Mouse (Mus musculus): ENCODE measurements around the gene Utp14b.

Utp14b gene

DNA sequence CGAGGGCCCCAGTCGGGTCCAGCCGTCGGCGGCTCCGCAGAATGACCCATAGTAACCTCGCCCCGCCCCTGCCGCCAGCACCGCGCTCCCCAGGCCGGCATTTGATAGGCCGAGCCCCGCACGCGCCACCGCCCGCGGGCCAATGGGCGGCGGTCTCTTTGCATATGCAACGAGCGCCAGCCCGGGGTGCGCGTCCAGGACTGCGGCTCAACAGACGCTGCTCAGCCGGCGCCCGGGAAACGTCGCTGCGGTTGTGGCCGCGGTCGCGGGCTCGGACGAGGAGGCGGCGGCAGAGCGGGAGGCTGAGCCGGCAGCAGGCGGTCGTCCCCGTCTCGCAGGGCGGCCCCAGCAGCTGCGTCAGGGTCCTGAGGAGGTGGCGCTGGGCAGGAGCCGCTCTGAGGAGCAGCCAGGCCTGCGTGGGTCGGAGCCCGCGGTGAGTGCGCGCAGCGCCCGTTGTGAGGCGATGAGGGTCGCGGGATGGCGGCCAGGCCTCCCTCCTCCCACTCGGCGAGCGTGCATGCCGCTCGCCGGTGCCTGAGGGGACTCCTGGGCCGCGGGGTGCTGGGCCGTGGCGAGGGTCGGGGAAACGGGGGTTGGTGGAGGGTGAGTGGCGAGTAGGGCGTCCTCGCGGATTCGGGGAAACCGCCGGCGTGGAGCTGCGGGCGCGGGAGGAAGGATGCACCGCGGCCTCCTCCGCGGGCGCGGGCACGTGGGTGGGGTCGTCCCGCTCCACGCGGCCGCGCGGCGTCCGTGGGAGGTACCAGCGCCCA, at the start of gene Utp14b, which contains the start of gene Acsl3:
Gene Utp14b (plus strand): TSS at position 368 of the 770 bp plus-strand sequence.
Gene Acsl3 (plus strand): TSS at position 155 of the 770 bp plus-strand sequence.
- peak; percentile 94 for DNase-seq (ENCODE audit: low read depth, low spot score)
- Histone ChIP-seq H3K36me3 (ENCODE audit: control insufficient read depth, insufficient read depth, low read length, poor library complexity, severe bottlenecking) (no peaks in the 10 kb centered on the region), H3K27me3 (ENCODE audit: control insufficient read depth, insufficient read depth, low read length, poor library complexity, severe bottlenecking) (no peaks in the 10 kb centered on the region)

DNA sequence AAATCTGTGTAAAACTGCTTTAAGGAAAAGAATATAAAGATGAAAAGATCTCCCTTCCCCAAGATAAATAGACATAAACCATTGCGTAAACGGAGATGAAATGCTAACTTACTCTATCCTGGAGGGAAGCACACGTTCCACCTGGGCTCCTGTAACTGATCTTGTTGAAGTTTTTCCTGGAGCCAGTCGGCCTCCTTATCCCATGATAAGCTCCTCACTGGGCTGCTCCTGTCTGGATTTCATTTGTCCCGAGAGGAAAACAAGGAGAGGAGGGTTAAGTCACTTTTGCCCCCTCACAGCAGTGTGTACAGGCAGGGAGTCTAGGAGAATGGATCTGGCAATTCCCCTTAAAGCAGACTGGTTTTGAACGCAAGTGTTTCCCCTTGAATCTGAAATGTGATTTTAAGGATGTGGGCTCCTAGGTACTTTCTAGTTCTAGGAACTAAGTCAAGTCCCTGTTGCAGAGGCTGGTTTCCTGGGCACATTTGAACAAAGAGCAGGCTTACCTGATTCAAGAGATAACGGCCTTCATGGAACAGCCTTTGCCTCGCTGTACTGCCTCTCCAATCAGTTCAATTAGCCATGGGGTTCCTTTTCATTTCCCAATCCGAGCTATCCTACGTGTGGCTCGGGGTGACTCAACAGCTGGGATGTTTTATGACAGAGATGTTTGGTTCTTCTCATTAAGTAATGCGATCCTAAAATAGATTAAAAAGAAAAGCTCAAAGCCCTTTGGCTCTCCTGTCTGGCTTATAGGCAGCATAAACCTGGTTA, 48.5 kb upstream of the Utp14b start:
- Histone ChIP-seq H3K27me3 (ENCODE audit: control insufficient read depth, insufficient read depth, low read length, poor library complexity, severe bottlenecking) (no peaks in the 10 kb centered on the region), H3K36me3 (ENCODE audit: control insufficient read depth, insufficient read depth, low read length, poor library complexity, severe bottlenecking) (no peaks in the 10 kb centered on the region)
- DNase-seq (ENCODE audit: low read depth, low spot score) = no peak

DNA sequence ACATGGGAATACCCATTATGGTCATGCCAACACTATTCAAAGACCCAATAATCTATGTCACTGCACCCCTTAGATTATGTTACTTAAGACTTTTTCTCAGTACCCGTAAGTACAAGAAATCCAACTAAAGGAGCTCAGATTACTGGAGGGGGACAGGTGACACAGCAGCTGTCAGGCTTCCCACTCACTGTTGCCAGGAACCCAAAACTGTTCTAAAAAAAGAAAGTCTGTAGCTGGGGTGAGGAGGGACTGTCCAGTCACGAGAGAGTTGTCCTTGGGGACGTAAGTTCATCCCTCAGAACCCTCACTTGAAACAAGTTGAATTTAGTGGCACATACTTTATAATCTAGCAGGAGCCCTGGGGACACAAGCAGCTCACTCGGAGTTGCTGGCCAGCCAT, 46.8 kb upstream of the Utp14b start:
- Histone ChIP-seq H3K36me3 (ENCODE audit: control insufficient read depth, insufficient read depth, low read length, poor library complexity, severe bottlenecking) (no peaks in the 10 kb centered on the region), H3K27me3 (ENCODE audit: control insufficient read depth, insufficient read depth, low read length, poor library complexity, severe bottlenecking) (no peaks in the 10 kb centered on the region)
- DNase-seq (ENCODE audit: low read depth, low spot score) = no peak

DNA sequence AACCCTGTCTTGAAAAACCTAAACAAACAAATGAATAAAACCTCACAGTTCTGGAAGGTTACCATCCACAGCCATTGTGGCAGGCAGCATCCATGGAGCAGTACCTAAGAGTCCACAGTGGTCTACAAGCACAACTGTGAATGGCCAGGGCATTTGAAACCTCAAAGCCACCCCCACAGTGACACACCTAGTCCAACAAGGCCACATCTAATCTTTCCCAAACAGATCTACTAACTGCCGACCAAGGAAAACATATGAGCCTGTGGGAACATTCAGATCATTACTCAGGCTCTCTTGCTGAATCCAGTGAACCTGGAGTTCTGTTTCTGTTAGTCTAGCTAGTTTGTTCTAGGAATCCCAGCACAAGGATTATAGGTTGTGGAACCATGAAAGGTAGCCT, 44.9 kb upstream of the Utp14b start:
- no peak for DNase-seq (ENCODE audit: low read depth, low spot score)
- Histone ChIP-seq H3K36me3 (ENCODE audit: control insufficient read depth, insufficient read depth, low read length, poor library complexity, severe bottlenecking) (no peaks in the 10 kb centered on the region), H3K27me3 (ENCODE audit: control insufficient read depth, insufficient read depth, low read length, poor library complexity, severe bottlenecking) (no peaks in the 10 kb centered on the region)

DNA sequence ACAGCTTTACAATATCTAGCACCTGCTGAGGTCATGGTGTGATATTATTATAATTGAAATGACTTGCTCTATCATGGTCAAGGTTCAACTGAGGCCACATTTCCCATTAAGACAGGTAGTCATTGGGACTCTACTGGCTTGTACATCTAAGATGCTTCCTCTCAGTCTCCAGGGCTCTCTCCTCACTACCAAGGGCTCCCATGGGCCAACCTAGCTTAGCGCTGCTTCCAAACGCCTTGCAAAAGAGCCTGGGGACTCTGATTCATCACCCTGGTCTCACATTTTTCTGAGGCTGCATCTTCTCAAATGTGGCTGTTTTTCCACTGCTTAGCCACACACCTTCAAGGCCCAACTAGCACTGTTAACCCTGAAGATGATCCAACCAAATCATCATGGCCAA, 33.5 kb upstream of the Utp14b start:
- no peaks in the 10 kb centered on the region for H3K36me3 ChIP-seq (ENCODE audit: control insufficient read depth, insufficient read depth, low read length, poor library complexity, severe bottlenecking)
- no peak for DNase-seq (ENCODE audit: low read depth, low spot score)

DNA sequence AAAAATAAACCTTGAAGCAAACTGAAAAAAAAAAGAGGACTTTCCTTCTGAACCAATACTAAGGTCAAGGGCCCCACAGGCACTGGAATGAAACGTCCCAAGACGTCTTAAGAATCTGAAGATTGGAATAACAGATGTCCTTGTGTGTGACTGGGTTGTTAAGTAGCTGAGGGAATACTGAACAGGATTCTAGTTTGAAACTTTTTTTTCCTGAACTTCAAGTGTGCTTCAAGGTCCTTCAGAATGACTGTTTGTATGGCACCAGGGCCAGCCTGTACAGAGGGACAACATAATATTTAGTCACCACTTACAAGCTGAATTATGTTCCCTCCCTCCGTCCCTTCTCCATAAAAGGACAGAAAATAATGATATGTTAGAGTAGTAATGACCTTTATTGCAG, 23.4 kb upstream of the Utp14b start:
- Histone ChIP-seq H3K36me3 (ENCODE audit: control insufficient read depth, insufficient read depth, low read length, poor library complexity, severe bottlenecking) (no peaks in the 10 kb centered on the region), H3K27me3 (ENCODE audit: control insufficient read depth, insufficient read depth, low read length, poor library complexity, severe bottlenecking) (no peaks in the 10 kb centered on the region)
- no peak for DNase-seq (ENCODE audit: low read depth, low spot score)

More for the DNA sequence above, 33.5 kb upstream of the Utp14b start:
- no peaks in the 10 kb centered on the region for H3K27me3 ChIP-seq (ENCODE audit: control insufficient read depth, insufficient read depth, low read length, poor library complexity, severe bottlenecking)

DNA sequence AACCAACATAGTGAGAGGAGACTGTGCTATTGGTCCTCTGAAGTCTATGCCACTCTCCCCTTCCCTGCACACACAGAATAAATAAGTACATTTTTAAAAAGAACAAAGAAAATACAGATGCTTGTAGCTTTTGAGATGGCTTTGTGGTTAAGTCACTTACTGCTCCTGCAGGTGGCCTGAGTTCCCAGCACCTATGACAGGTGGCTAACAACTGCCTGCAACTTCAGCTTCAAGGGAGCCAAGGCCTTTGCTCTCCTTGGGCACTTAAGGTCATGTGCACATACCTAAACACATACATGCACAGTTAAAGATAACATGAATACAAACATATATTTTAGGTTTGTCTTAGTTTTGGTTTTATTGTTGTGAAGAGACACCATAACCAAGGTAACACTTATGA, 17.0 kb upstream of the Utp14b start:
- DNase-seq (ENCODE audit: low read depth, low spot score) = no peak
- H3K36me3 ChIP-seq (ENCODE audit: control insufficient read depth, insufficient read depth, low read length, poor library complexity, severe bottlenecking) = no peaks in the 10 kb centered on the region
- no peaks in the 10 kb centered on the region for H3K27me3 ChIP-seq (ENCODE audit: control insufficient read depth, insufficient read depth, low read length, poor library complexity, severe bottlenecking)

DNA sequence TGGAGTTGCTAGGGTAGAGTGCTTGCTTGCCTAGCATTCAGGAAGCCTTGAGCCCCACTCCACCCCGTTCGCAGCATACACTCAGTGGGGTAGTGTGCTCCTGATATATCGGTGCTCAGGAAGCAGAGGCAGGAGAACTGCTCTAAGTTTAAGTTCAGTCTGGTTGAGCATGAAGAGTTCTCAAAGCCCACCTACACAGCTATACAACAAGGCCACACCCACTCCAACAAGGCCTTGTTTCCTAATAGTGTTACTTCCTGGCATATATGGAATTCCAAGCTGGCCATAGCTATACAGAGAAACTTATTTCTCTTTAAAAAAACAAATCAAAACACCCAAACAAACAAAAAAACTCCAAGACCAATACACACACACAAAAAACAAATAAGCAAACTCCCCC, 16.0 kb upstream of the Utp14b start:
- no peak for DNase-seq (ENCODE audit: low read depth, low spot score)
- Histone ChIP-seq H3K36me3 (ENCODE audit: control insufficient read depth, insufficient read depth, low read length, poor library complexity, severe bottlenecking) (no peaks in the 10 kb centered on the region), H3K27me3 (ENCODE audit: control insufficient read depth, insufficient read depth, low read length, poor library complexity, severe bottlenecking) (no peaks in the 10 kb centered on the region)

DNA sequence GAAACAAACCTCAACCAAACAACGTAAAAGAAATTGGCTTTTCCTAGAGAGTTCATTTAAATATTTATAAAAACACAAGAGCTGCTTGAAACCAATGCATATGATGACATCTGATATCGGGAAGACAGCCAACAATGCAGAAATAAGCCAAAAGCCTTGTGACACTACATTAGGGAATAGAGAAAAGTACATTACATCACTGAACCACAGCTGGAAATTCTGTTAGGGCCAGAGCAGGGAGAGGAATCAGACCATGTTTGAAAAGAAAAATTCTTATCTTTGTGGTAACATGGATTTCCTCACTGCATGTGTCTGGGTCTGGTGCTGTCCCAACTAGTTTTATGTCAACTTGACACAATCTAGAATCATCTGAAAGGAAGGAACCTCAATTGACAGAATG, 15.6 kb upstream of the Utp14b start:
- DNase-seq (ENCODE audit: low read depth, low spot score) = no peak
- H3K36me3 ChIP-seq (ENCODE audit: control insufficient read depth, insufficient read depth, low read length, poor library complexity, severe bottlenecking) = no peaks in the 10 kb centered on the region
- H3K27me3 ChIP-seq (ENCODE audit: control insufficient read depth, insufficient read depth, low read length, poor library complexity, severe bottlenecking) = no peaks in the 10 kb centered on the region

DNA sequence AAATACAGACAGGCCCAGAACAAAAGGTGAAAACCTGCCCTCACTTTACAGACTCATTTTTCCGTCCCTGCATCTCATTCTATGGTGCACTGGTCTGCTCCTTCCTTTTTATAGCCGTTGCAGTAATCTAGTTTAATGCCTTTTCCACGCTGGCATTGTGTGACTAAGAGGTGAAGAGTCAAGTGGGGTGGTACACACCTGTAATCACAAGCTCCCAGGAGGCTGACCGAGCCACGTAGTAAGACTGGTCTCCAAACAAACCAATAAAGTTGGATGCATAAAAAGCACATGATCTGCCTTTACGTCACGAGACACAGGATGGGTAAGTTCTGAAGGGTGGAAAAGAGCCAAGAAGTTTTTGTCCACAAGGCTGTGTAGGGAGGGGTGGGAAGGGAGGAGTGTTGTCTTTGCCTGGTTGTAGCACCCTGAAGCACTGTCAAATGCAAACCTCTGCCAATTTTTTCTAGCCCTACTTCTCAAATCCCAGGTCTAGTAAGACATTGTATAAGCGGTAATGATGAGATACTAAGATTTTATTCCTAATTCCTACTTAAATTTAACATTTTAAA, 10.4 kb upstream of the Utp14b start:
- DNase-seq (ENCODE audit: low read depth, low spot score) = no peak
- no peaks in the 10 kb centered on the region for H3K27me3 ChIP-seq (ENCODE audit: control insufficient read depth, insufficient read depth, low read length, poor library complexity, severe bottlenecking)
- H3K36me3 ChIP-seq (ENCODE audit: control insufficient read depth, insufficient read depth, low read length, poor library complexity, severe bottlenecking) = no peaks in the 10 kb centered on the region

DNA sequence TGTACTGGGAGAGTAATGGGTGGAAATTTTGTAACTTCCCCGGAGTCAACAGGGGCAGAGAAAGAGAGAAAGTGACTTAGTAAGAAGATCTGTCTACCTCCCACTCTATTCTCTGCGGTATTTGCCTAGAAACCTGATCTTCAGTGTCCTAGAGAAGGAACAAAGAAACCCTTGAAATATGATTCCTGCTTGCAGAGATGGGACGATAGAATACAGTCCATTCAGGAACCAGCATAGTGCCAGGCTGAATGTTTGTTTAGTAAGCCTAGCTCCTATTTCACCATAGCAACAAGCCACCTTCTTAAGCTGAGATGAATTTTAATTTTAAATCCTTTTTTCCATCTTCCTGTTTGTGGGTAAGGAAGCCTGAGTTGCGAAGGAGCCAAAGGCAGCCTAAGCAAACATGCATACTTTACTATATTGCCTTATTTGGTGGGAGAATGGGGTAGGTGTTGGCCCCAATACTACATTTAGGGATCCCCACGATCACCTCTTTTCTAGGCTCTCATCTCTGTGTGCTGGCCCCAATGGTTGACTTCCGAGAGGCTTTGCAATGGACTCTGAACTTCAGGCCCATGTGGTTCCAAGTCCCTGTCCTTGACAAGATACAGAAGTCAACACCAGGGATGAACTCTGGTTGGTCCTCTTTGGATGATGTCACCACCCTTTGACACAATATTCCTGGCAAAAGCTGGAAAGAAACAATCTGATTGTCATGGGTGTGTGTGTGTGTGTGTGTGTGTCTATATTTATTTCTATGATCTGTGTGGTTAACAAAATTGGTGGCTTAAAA, 8.4 kb upstream of the Utp14b start:
- H3K27me3 ChIP-seq (ENCODE audit: control insufficient read depth, insufficient read depth, low read length, poor library complexity, severe bottlenecking) = no peaks in the 10 kb centered on the region
- H3K36me3 ChIP-seq (ENCODE audit: control insufficient read depth, insufficient read depth, low read length, poor library complexity, severe bottlenecking) = no peaks in the 10 kb centered on the region
- DNase-seq (ENCODE audit: low read depth, low spot score) = no peak

DNA sequence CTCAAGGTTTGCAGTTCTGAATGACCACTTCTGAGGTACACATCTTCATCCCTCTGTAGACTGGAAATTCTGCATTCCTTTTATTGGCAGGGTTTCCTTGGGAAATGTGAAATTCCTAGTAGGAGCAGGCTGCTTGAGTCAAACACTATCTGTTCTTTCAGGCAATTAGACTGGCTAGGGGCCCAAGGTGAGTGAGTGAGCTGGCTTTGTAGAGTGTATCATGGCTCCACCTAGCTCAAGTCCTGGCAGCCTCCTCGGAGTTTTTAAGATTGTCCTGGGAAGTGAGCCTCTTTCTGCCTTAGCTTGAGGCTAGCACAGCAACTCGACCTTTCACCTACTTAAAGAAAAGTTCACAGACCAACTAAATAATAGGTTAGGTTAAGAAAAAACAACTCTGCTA, 1.4 kb upstream of the Utp14b start:
- DNase-seq (ENCODE audit: low read depth, low spot score) = no peak
- Histone ChIP-seq H3K27me3 (ENCODE audit: control insufficient read depth, insufficient read depth, low read length, poor library complexity, severe bottlenecking) (no peaks in the 10 kb centered on the region), H3K36me3 (ENCODE audit: control insufficient read depth, insufficient read depth, low read length, poor library complexity, severe bottlenecking) (no peaks in the 10 kb centered on the region)

DNA sequence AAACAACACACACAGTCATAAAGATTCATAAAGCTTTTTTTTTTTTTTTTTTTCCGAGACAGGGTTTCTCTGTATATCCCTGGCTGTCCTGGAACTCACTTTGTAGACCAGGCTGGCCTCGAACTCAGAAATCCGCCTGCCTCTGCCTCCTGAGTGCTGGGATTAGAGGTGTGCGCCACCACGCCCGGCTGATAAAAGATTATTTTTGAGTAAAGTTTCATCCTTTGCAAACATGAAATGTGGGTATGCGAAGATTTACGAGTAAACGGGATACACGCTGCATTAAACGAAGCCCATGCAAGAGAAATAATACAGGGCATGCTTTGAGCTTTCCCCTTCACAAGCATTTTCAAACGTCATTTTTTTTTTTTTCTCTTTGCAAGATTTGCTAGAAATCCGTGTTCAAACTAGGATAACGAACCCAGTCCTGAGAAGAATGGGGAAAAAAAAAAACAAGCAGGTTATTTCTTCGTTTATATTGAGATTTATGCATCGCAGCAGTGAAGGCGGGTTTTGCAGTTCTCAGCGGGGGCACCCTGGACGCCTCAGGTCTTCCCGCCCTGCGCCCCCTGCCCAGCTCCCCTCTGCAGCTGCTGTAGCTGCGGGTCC, 713 bp upstream of the Utp14b start:
- no peaks in the 10 kb centered on the region for H3K36me3 ChIP-seq (ENCODE audit: control insufficient read depth, insufficient read depth, low read length, poor library complexity, severe bottlenecking)

More for the DNA sequence above, 713 bp upstream of the Utp14b start:
- DNase-seq (ENCODE audit: low read depth, low spot score) = no peak
- H3K27me3 ChIP-seq (ENCODE audit: control insufficient read depth, insufficient read depth, low read length, poor library complexity, severe bottlenecking) = no peaks in the 10 kb centered on the region
